Mouse (Mus musculus): ENCODE data around the gene Myh9.

DNA sequence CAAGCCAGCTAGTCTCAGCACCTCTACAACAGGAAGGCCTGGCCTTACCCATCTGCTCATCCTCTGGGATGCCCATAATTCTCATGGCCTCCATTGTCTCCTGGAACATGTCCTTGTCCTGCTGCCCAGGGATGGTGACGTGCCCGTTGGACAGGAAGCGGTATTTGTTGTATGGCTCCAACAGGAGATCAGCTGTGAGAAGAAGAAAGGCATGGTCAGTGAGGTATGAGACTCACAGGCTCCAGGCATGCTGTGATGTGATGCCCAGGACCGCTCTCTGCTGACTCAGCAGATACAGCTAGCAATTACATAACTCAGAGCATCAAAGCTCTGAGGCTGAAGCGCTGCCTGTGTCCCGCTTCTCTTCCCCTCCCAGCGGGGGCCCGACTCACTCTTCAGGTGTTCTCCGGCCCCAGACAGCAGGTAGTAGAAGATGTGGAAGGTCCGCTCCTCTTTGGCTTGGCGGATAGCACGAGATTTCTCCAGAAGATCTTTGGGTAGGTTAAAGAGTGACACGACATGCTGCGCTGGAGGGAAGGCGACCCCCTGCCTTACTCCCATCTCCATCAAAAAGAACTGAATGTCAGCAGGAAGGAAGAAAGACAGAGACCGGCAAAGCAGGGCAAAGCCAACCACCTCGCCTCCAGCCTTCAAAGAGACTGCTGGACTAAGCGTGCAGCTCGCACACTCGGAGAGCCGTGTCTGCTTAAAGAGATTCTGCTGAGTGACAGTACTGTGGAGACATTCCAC lies 51.1 kb downstream of the Myh9 start:
- no peak for TF ChIP-seq CTCF (IDR thresholded peaks at IDR 0.05; ENCODE audit: insufficient read depth, low read depth, low read length)
- no peak for TF ChIP-seq POLR2A (IDR thresholded peaks at IDR 0.05; ENCODE audit: insufficient read depth, low read depth, low read length)

All from olfactory bulb, adult 2 months (tissue).